Mouse (Mus musculus) bone marrow, adult 2 months (tissue): Measurements from ENCODE around the gene Snrpd3. TPM values are rescaled to one million over a fixed set of nuclear protein-coding genes. Genes with fewer than 3 reads are reported as not detected.

Source experiments
- H3K27ac ChIP-seq: fragments of 200-500 bp; 2 replicates; pipeline ENCODE4 v1.5.1; 2012; ENCODE audit warnings: low read depth, mild to moderate bottlenecking, control low read depth, inconsistent platforms, low read length; ENCODE audit not compliant: control insufficient read depth, poor library complexity, insufficient read depth
- H3K4me1 ChIP-seq: fragments of 200-500 bp; 2 replicates; pipeline ENCODE4 v1.6.1; 2011; ENCODE audit warnings: low read length; ENCODE audit not compliant: control insufficient read depth, insufficient read depth
- H3K4me3 ChIP-seq: fragments of 200-500 bp; replicated peaks from 2 replicates; pipeline ENCODE3; 2011; ENCODE audit warnings: mild to moderate bottlenecking, low read depth, low read length, control low read depth; ENCODE audit not compliant: control insufficient read depth
- CTCF ChIP-seq: fragments of 200-500 bp; IDR thresholded peaks from 2 replicates; pipeline ENCODE4 v1.5.1; 2011; ENCODE audit warnings: low read length, control low read depth; ENCODE audit not compliant: control insufficient read depth, insufficient read depth
- POLR2A ChIP-seq: fragments of 200-500 bp; IDR thresholded peaks from 2 replicates; pipeline ENCODE4 v1.6.1; 2011; ENCODE audit warnings: low read depth, mild to moderate bottlenecking, control low read depth, low read length, borderline replicate concordance; ENCODE audit not compliant: control insufficient read depth
- WGBS: fragments of 180-500 bp; shearing (Covaris S2); methylation state at CpG from one replicate; pipeline ENCODE4 v1.1.7; 2018; 5-methylcytosine and 5-hydroxymethylcytosine counted together
- polyA plus RNA-seq: library from polyadenylated mRNA; stranded (reverse); fragments of >200 nt; gene quantifications from 2 replicates; pipeline ENCODE4 v1.2.4, GENCODE M21; 2011; ENCODE audit warnings: low replicate concordance; ENCODE audit not compliant: missing spikeins, insufficient read depth, insufficient read length

Snrpd3 gene
- polyA plus RNA-seq, 1 experiment = 156 TPM

- Histone ChIP-seq H3K27ac (no peak overlapping the region), H3K4me3 (no peak overlapping the region), H3K4me1 (no peaks in the 10 kb centered on the region; the same call in 1 of the 2 replicates)
- TF ChIP-seq POLR2A (no peak), CTCF (no peak)
- 95% methylated on average over 7 of the region's 7 CpGs for WGBS
These were observed 6.9 kb upstream of the Snrpd3 start for GRCm38 (mm10) chr10:75510446-75510845.

GRCm38 (mm10) chr10:75511060-75511459, 6.3 kb upstream of the Snrpd3 start:
- Histone ChIP-seq H3K4me3 (no peak overlapping the region), H3K4me1 (no peaks in the 10 kb centered on the region; the same call in 1 of the 2 replicates), H3K27ac (no peak overlapping the region)
- no peak for TF ChIP-seq POLR2A
- TF ChIP-seq CTCF = no peak
- 95% methylated on average over 9 of the region's 9 CpGs for WGBS

GRCm38 (mm10) chr10:75511897-75512296, 5.5 kb upstream of the Snrpd3 start:
- no peak for TF ChIP-seq CTCF
- no peak for TF ChIP-seq POLR2A
- WGBS = 94% methylated on average over 7 of the region's 7 CpGs
- H3K27ac ChIP-seq = no peak overlapping the region
- no peak overlapping the region for H3K4me3 ChIP-seq
- no peaks in the 10 kb centered on the region; the same call in 1 of the 2 replicates for H3K4me1 ChIP-seq

GRCm38 (mm10) chr10:75512796-75513195, 4.6 kb upstream of the Snrpd3 start:
- Histone ChIP-seq H3K27ac (no peak overlapping the region), H3K4me3 (no peak overlapping the region), H3K4me1 (no peaks in the 10 kb centered on the region; the same call in 1 of the 2 replicates)
- TF ChIP-seq POLR2A (no peak), CTCF (no peak)
- 92% methylated on average over 7 of the region's 7 CpGs for WGBS

GRCm38 (mm10) chr10:75513306-75514067, 3.9 kb upstream of the Snrpd3 start:
- TF ChIP-seq POLR2A (no peak), CTCF (no peak)
- no peak overlapping the region for H3K4me3 ChIP-seq
- no peak overlapping the region for H3K27ac ChIP-seq
- 77% methylated on average over 8 of the region's 8 CpGs for WGBS
- H3K4me1 ChIP-seq = no peaks in the 10 kb centered on the region; the same call in 1 of the 2 replicates

- 50% methylated on average over 7 of the region's 7 CpGs for WGBS
- no peaks in the 10 kb centered on the region; the same call in 1 of the 2 replicates for H3K4me1 ChIP-seq
- H3K4me3 ChIP-seq = peak overlapping the region; percentile 24
- TF ChIP-seq POLR2A = no peak
- no peak for TF ChIP-seq CTCF
- H3K27ac ChIP-seq = peak overlapping the region; percentile 8; the same call in 1 of the 2 replicates
These were observed 3.0 kb upstream of the Snrpd3 start for GRCm38 (mm10) chr10:75514361-75514760.

GRCm38 (mm10) chr10:75515216-75516037, 1.9 kb upstream of the Snrpd3 start:
- Histone ChIP-seq H3K4me1 (no peaks in the 10 kb centered on the region; the same call in 1 of the 2 replicates), H3K27ac (peak overlapping the region; percentile 98), H3K4me3 (peak overlapping the region; percentile 80)
- 65% methylated on average over 4 of the region's 4 CpGs for WGBS
- TF ChIP-seq CTCF (no peak), POLR2A (no peak)

- Histone ChIP-seq H3K4me3 (peak overlapping the region; percentile 80), H3K4me1 (no peaks in the 10 kb centered on the region; the same call in 1 of the 2 replicates), H3K27ac (peak overlapping the region; percentile 98)
- TF ChIP-seq POLR2A (no peak), CTCF (no peak)
- WGBS = 23% methylated on average over 8 of the region's 8 CpGs
These were observed 1.2 kb upstream of the Snrpd3 start for GRCm38 (mm10) chr10:75516038-75516723.
